Mouse (Mus musculus) forebrain, embryonic 14.5 days (tissue): ENCODE data around the gene Gpr89. TPM values are rescaled to one million over a fixed set of nuclear protein-coding genes. Genes with fewer than 3 reads are reported as not detected.

ENCODE experiments used
- ATAC-seq: fragments of 200-750 bp; cut with Nextera tagmentation; 2 replicates; pipeline ENCODE4 v1.8.0; 2017; ENCODE audit warnings: mild to moderate bottlenecking, moderate library complexity
- DNase-seq: peaks from one replicate; pipeline ENCODE4 v3.0.0-alpha.2; 2015; ENCODE audit warnings: low spot score
- H3K27ac ChIP-seq: fragments of 300-500 bp; sonication (generic); 2 replicates; pipeline ENCODE4 v1.5.1; 2014; ENCODE audit warnings: low read depth, mild to moderate bottlenecking, control low read depth, low read length, moderate library complexity
- H3K27me3 ChIP-seq: fragments of 300-500 bp; sonication (generic); replicated peaks from 2 replicates; pipeline ENCODE4 v1.6.1; 2014; ENCODE audit warnings: low read length, control low read depth, mixed read lengths; ENCODE audit not compliant: control insufficient read depth, insufficient read depth
- H3K36me3 ChIP-seq: fragments of 300-500 bp; sonication (generic); 2 replicates; pipeline ENCODE4 v1.6.1; 2014; ENCODE audit warnings: low read length, control low read depth; ENCODE audit not compliant: control insufficient read depth, insufficient read depth
- H3K4me1 ChIP-seq: fragments of 300-500 bp; sonication (generic); 2 replicates; pipeline ENCODE4 v1.6.1; 2014; ENCODE audit warnings: antibody characterized with exemption, low read length, control low read depth; ENCODE audit not compliant: control insufficient read depth, insufficient read depth
- H3K4me2 ChIP-seq: fragments of 300-500 bp; sonication (generic); 2 replicates; pipeline ENCODE4 v1.6.1; 2014; ENCODE audit warnings: mild to moderate bottlenecking, control low read depth, low read length
- H3K4me3 ChIP-seq: fragments of 300-500 bp; sonication (generic); 2 replicates; pipeline ENCODE4 v1.5.1; 2014; ENCODE audit warnings: low read depth, low read length, control low read depth
- H3K9ac ChIP-seq: fragments of 300-500 bp; sonication (generic); 2 replicates; pipeline ENCODE4 v1.6.1; 2014; ENCODE audit warnings: mild to moderate bottlenecking, low read length, control low read depth, moderate library complexity
- H3K9me3 ChIP-seq: fragments of 300-500 bp; sonication (generic); replicated peaks from 2 replicates; pipeline ENCODE4 v1.6.1; 2016; ENCODE audit warnings: low read length, control low read depth, mixed read lengths; ENCODE audit not compliant: control insufficient read depth
- WGBS: fragments of 180-500 bp; shearing (Covaris S2); extraction: QIAGEN DNeasy Blood & Tissue Kit; methylation state at CpG from one replicate; pipeline ENCODE4 v1.1.7; 2014; 5-methylcytosine and 5-hydroxymethylcytosine counted together
- polyA plus RNA-seq: library from polyadenylated mRNA; unstranded; fragments of >200 nt; fragmentation: Nextera tagmentation; extraction: Ambion mirVana; gene quantifications from 2 replicates; pipeline ENCODE4 v1.2.1, GENCODE M21; 2014

Gpr89 gene
- polyA plus RNA-seq = 38.8 and 39.3 TPM in 2 replicates

DNA sequence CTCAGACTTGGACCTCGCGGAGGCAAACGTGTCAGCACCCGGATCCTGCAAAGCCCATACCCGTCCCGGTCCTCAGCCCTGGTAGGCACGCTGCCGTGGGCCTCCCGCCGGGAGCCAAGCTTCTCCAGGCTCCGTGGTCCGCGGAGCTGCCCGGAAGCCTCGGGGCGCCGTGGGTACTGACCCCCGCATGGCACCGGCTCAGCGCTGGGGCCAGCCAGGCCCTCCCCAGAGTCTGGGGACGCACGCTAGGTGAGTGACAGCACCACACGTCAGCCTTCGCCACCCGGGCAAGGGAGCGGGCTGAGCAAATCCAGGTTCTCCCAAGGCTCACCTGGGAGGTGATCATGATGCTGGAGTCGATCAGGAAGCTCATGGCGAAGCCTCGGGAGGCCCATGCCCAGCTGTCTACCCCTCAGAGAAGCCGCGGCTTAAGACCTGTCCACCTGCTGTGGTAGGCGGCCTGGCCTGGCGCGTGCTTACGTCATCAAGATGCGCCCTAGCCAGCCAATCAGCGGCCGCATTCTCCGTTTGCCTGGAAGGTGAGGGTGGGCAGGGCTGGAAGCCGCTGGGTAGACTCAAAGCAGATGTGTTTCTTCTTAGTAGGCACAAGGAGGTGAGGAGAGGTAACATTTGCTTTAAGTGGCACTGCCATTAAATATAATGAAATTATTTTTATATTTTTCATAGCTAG is at the start of gene Gpr89:
Gene Gpr89 (minus strand): TSS at position 496 of the 691 bp plus-strand sequence.
- Histone ChIP-seq H3K9me3 (no peaks in the 10 kb centered on the region), H3K36me3 (no peaks in the 10 kb centered on the region), H3K27me3 (0 out of 2 replicates have a peak, but pooled peaks cover 4% of the 10 kb centered on the region), H3K27ac (peak within 1 kb of the TSS; percentile 21; the same call in 1 of the 2 replicates), H3K9ac (peak within 1 kb of the TSS; percentile 94), H3K4me3 (peak within 1 kb of the TSS; percentile 97), H3K4me1 (peaks cover 8% of the 10 kb centered on the region), H3K4me2 (peak within 1 kb of the TSS; percentile 83)
- DNase-seq (peak; percentile 94), ATAC-seq (peak; percentile 98)
- WGBS = under 1% methylated on average over 40 of the region's 40 CpGs

DNA sequence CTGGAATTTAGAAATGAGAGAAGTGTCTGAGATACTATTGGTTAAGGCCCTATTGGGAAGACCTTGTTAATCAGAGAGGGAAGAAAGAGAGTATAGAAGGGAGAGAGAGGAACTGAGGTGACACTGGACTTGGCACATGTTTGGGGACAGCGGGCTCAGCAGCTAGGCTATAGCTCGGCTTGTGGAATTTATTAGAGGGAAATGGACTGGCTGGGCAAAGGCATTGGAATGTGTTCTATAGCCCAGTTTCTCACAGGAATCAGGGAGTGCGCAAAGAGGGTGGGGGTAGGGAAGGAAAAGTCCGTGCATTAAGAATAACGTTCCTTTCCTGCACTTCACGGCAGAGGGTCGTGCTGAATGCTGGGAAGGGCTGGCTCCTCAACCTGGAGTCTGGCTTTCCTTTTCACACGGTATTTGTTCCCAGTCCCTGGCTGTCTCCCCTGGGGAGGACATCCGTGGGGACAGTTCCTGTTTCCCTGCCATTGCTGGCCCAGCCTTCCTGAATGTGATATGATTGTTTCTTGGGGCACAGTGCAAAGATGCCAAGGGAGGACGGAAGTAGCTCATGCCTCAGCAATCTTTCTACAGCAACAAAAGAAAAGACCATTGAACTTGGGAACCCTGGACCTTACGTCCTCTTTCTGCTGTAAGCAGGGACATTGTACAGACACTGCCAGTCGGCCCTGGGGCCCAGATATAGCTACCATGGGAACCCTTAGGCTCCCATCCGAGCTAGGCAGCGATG is 48.5 kb upstream of the Gpr89 start:
- ATAC-seq = no peak
- Histone ChIP-seq H3K4me1 (no peaks in the 10 kb centered on the region), H3K36me3 (no peaks in the 10 kb centered on the region), H3K4me3 (no peak overlapping the region), H3K27me3 (no peaks in the 10 kb centered on the region), H3K4me2 (no peak overlapping the region), H3K9ac (no peak overlapping the region), H3K9me3 (no peaks in the 10 kb centered on the region), H3K27ac (no peak overlapping the region)
- DNase-seq = no peak
- WGBS = 58% methylated on average over 14 of the region's 14 CpGs

DNA sequence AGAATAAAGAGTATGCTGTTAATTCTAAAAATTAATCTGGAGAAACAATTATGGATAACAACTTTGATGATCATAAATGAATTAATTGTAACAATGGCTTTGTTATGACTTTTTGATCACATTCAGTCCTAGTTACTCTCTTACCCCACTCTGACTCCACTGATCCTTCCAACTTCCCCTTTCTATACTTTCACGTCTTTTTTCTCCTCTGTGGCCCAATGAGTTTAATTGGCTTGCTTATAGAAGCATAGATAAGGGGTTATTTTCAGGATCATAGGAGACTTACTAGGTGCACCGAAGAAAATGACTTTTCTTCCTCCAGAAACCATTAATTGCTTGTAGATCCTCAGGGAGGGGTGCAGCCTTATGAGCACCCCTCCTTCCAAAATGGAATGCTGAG is 37.6 kb upstream of the Gpr89 start:
- Histone ChIP-seq H3K9ac (no peak overlapping the region), H3K4me1 (no peaks in the 10 kb centered on the region), H3K4me2 (no peak overlapping the region), H3K9me3 (no peaks in the 10 kb centered on the region), H3K36me3 (no peaks in the 10 kb centered on the region), H3K4me3 (no peak overlapping the region), H3K27me3 (no peaks in the 10 kb centered on the region), H3K27ac (no peak overlapping the region)
- DNase-seq (no peak), ATAC-seq (no peak)
- 84% methylated on average over 2 of the region's 2 CpGs for WGBS

DNA sequence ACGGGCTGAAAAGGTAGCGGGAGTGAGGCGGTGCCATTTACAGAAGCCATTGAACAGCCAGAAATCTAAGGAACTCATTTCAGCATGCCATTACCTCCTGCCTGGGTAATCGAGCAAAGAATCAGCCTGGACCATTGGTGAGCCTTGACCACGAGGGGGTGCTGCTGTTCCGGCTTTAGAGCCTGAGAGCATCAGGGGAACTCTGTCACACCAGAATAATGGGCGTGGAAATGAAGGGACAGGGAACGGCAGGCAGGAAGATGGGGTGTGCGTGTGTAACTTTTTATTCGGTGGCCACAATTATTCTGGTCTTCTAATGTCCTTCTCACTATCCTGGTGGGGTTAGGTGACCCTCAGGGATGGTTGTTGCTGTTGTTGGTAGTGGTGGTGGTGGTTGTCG is 33.6 kb upstream of the Gpr89 start:
- Histone ChIP-seq H3K9ac (no peak overlapping the region; the same call in 1 of the 2 replicates), H3K27me3 (no peaks in the 10 kb centered on the region), H3K27ac (no peak overlapping the region), H3K36me3 (no peaks in the 10 kb centered on the region), H3K4me2 (peak overlapping the region; percentile 33; the same call in 1 of the 2 replicates), H3K9me3 (no peaks in the 10 kb centered on the region), H3K4me3 (0 out of 2 replicates have a peak overlapping the region, but pooled peaks have one; percentile 15), H3K4me1 (no peaks in the 10 kb centered on the region)
- WGBS = 10% methylated on average over 11 of the region's 11 CpGs
- peak; percentile 84 for ATAC-seq
- peak; percentile 96 for DNase-seq

DNA sequence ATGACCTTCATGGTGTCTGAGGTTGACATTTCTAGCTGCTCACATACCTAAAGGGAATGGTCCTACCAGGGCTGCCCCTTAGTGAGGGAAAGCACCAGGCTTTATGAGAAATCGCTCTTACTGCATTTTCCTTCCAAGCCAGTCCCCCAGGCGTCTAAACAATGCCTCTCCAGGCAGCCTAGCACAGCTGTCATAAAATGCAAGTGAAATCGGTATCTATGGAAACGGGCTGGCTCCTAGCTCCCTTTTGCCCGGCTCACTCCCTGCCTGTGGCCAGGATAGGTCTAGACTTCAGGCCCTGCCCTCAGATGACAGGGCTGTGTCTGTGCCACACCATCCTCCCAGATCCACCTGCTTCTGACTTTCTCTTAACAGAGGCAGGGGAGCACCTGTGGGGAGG is 32.5 kb upstream of the Gpr89 start:
- Histone ChIP-seq H3K9ac (no peak overlapping the region; the same call in 1 of the 2 replicates), H3K27ac (no peak overlapping the region), H3K36me3 (no peaks in the 10 kb centered on the region), H3K4me2 (no peak overlapping the region), H3K9me3 (no peaks in the 10 kb centered on the region), H3K4me3 (no peak overlapping the region), H3K4me1 (no peaks in the 10 kb centered on the region), H3K27me3 (no peaks in the 10 kb centered on the region)
- peak; percentile 71; the same call in 1 of the 2 replicates for ATAC-seq
- 27% methylated on average over 5 of the region's 5 CpGs for whole genome bisulfite sequencing
- DNase-seq = peak; percentile 68

DNA sequence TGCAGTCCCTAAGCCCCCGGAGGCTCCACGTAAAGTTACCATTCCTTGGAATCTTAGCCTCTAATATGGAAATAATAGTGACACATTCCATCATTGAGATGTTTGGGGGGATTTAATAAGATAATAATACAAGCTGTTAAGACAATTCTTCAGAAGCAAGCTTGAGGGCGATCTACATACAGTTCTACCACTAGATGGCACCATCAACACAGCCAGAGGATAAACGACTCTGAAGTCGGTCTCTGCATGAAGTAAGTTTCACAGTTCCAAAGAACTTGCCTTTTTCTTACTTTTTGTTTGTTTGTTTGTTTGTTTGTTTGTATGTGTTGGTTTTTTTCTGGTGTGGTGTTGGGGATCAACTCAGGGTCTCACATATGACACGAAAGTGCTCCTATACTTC is 31.1 kb upstream of the Gpr89 start:
- H3K36me3 ChIP-seq = no peaks in the 10 kb centered on the region
- DNase-seq (peak; percentile 92), ATAC-seq (no peak)
- H3K4me1 ChIP-seq = no peaks in the 10 kb centered on the region
- H3K4me3 ChIP-seq = no peak overlapping the region
- H3K9me3 ChIP-seq = no peaks in the 10 kb centered on the region
- H3K9ac ChIP-seq = no peak overlapping the region
- no peaks in the 10 kb centered on the region for H3K27me3 ChIP-seq
- H3K4me2 ChIP-seq = no peak overlapping the region
- 10% methylated on average over 6 of the region's 6 CpGs for WGBS
- H3K27ac ChIP-seq = no peak overlapping the region

DNA sequence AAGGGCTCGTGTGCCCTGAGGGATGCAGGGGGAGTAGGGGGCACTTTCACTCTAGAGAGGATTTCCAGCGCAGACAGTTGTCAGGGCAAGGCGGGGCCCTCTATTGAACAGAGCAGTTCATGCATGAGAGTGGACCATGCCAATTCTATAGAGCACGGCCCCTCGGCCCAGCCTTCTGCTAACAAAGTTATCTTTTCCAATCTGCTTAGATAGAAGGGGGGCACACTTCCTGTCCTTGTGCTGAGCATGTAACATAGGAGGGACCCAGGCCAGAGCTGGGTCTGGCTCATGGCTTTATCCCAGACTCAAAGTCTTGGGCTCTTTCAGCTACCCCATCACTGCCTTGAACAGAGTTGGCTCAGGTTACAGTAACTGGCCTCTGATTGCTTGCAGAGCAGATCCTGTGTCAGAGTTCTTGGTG is 26.1 kb upstream of the Gpr89 start:
- H3K9me3 ChIP-seq = no peaks in the 10 kb centered on the region
- H3K27ac ChIP-seq = no peak overlapping the region
- no peaks in the 10 kb centered on the region for H3K27me3 ChIP-seq
- H3K9ac ChIP-seq = no peak overlapping the region
- no peaks in the 10 kb centered on the region for H3K36me3 ChIP-seq
- peak overlapping the region; percentile 16; the same call in 1 of the 2 replicates for H3K4me2 ChIP-seq
- peak; percentile 21 for DNase-seq
- no peak overlapping the region for H3K4me3 ChIP-seq
- WGBS = 3% methylated on average over 5 of the region's 5 CpGs
- no peaks in the 10 kb centered on the region for H3K4me1 ChIP-seq
- ATAC-seq = no peak

DNA sequence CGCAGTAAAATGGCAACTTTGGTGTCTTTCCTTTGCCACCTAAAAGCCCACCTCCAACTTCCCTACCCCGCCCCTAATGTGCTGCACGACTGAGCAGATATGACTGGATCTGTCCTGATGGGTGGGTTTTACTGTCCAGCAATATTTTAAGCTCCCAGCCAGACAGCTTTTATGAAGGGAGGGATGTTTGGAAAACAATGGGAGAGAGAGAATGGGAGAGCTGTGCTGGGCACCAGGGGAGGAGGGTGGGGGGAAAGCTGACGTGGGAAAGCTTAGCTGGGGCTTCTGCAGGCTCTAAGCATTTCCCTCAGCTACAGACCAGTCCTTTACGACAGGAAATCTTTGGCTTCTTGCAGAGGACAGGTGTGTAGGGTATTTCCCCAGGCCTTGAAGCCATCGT is 20.8 kb upstream of the Gpr89 start, which contains the start of gene Gja8:
Gene Gja8 (minus strand): TSS at position 101 of the 400 bp plus-strand sequence.
- no peak within 1 kb of the TSS for H3K4me2 ChIP-seq
- 65% methylated on average over 6 of the region's 6 CpGs for WGBS
- no peaks in the 10 kb centered on the region for H3K4me1 ChIP-seq
- no peak within 1 kb of the TSS for H3K9ac ChIP-seq
- ATAC-seq (no peak), DNase-seq (no peak)
- H3K27me3 ChIP-seq = no peaks in the 10 kb centered on the region
- no peaks in the 10 kb centered on the region for H3K9me3 ChIP-seq
- H3K36me3 ChIP-seq = no peaks in the 10 kb centered on the region
- no peak within 1 kb of the TSS for H3K4me3 ChIP-seq
- no peak within 1 kb of the TSS for H3K27ac ChIP-seq

DNA sequence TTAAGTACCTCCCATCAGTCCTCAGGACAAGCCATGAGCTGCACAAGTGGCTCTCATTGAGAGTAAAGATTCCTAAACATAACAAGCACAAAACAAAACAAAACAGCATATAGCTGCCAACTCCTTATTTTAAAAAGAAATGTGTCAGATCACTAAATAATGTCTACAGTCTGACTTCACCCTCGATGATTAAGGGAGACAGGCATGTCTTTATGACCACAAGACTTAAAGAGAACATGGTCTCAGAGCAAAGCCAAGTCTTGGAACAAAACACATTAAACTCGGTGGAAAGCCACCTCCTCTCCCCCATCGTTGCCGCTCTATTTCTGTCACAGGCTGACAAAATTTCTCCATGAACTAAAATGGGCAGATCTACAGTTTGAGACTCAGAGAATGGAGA is 19.5 kb upstream of the Gpr89 start:
- H3K27me3 ChIP-seq = no peaks in the 10 kb centered on the region
- 84% methylated on average over 4 of the region's 4 CpGs for WGBS

More for the DNA sequence above, 19.5 kb upstream of the Gpr89 start:
- no peak for ATAC-seq
- H3K9ac ChIP-seq = no peak overlapping the region
- H3K4me2 ChIP-seq = no peak overlapping the region
- no peaks in the 10 kb centered on the region for H3K4me1 ChIP-seq
- H3K4me3 ChIP-seq = no peak overlapping the region
- no peaks in the 10 kb centered on the region for H3K9me3 ChIP-seq
- no peaks in the 10 kb centered on the region for H3K36me3 ChIP-seq
- DNase-seq = no peak
- H3K27ac ChIP-seq = no peak overlapping the region
